Mouse (Mus musculus) midbrain, embryonic 12.5 days (tissue): ENCODE results near the gene Tas2r139. TPM values are rescaled to one million over a fixed set of nuclear protein-coding genes. Genes with fewer than 3 reads are reported as not detected.
"Not testable (repeated sequence)": the region's sequence is repeated elsewhere in the genome, so short reads cannot be mapped to it uniquely, and the experiment has no call there.

Source experiments
- ATAC-seq: fragments of 200-750 bp; cut with Nextera tagmentation; 2 replicates; pipeline ENCODE4 v1.8.0; 2017; ENCODE audit warnings: low read depth, moderate TSS enrichment, moderate library complexity; ENCODE audit not compliant: low FRiP score
- H3K27ac ChIP-seq: fragments of 300-500 bp; sonication (generic); replicated peaks from 2 replicates; pipeline ENCODE4 v1.5.1; 2016; ENCODE audit warnings: mild to moderate bottlenecking
- H3K27me3 ChIP-seq: fragments of 300-500 bp; sonication (generic); 2 replicates; pipeline ENCODE4 v1.6.1; 2016; ENCODE audit warnings: mild to moderate bottlenecking
- H3K36me3 ChIP-seq: fragments of 300-500 bp; sonication (generic); 2 replicates; pipeline ENCODE4 v1.6.1; 2016
- H3K4me1 ChIP-seq: fragments of 300-500 bp; sonication (generic); 2 replicates; pipeline ENCODE4 v1.6.1; 2016
- H3K4me2 ChIP-seq: fragments of 300-500 bp; sonication (generic); replicated peaks from 2 replicates; pipeline ENCODE4 v1.6.1; 2016; ENCODE audit warnings: mild to moderate bottlenecking, moderate library complexity
- H3K4me3 ChIP-seq: fragments of 300-500 bp; sonication (generic); 2 replicates; pipeline ENCODE4 v1.5.1; 2016; ENCODE audit warnings: mild to moderate bottlenecking
- H3K9ac ChIP-seq: fragments of 300-500 bp; sonication (generic); replicated peaks from 2 replicates; pipeline ENCODE4 v1.6.1; 2016; ENCODE audit warnings: mild to moderate bottlenecking, moderate library complexity
- H3K9me3 ChIP-seq: fragments of 300-500 bp; sonication (generic); 2 replicates; pipeline ENCODE4 v1.6.1; 2016; ENCODE audit warnings: mild to moderate bottlenecking
- WGBS: fragments of 180-500 bp; shearing (Covaris S2); methylation state at CpG from one replicate; pipeline ENCODE4 v1.1.7; 2016; 5-methylcytosine and 5-hydroxymethylcytosine counted together
- polyA plus RNA-seq: library from polyadenylated mRNA; unstranded; fragments of >200 nt; fragmentation: Nextera tagmentation; extraction: Ambion mirVana; gene quantifications from 2 replicates; pipeline ENCODE4 v1.2.1, GENCODE M21; 2016

Tas2r139 gene
- polyA plus RNA-seq: not detected in 2 replicates

DNA sequence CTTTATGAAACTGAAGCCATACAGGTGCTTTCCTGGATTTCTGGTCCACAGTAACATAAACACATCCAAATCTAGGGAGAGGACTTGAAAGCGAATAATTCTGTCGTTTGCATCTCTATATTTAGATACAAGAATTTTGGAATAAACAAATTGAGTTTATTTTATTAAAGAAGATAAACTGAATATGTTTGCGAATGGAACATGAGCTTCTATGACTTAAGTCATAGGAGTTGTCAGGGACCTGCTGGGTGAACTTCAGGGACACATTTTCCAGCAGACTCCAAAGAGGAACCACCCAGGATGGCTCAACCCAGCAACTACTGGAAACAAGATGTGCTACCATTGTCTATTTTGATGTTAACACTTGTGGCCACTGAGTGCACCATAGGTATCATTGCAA is at the start of gene Tas2r139:
Tas2r139 (plus strand) TSS at position 301 of the 400 bp plus-strand sequence.
- H3K4me2 ChIP-seq: no peak within 1 kb of the TSS
- no peaks in the 10 kb centered on the region for H3K4me1 ChIP-seq
- no peaks in the 10 kb centered on the region for H3K9me3 ChIP-seq
- WGBS: 78% methylated on average over 3 of the region's 3 CpGs
- no peaks in the 10 kb centered on the region for H3K27me3 ChIP-seq
- no peak for ATAC-seq
- no peak within 1 kb of the TSS for H3K4me3 ChIP-seq
- no peak within 1 kb of the TSS for H3K27ac ChIP-seq
- H3K9ac ChIP-seq: no peak within 1 kb of the TSS
- H3K36me3 ChIP-seq: no peaks in the 10 kb centered on the region

DNA sequence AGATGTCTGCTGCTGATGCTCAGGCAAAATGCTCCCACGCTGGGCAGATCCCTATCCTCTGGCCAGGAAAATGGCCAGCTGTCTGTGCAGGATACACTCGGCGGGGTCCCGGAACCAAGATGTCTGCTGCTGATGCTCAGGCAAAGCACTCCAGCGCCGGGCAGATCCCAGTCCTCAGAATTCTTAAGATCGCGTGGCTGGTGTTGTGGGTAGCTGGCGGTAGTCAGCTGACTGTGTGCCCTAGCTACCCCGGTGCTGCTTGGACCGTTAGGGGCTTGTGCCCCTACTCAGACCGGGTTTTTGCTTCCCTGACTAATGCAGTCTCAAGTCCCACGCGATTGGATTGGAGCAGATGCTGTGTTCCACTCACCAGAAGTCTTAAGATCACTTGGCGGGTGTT is 10.4 kb downstream of the Tas2r139 start:
- 77% methylated on average over 15 of the region's 15 CpGs for WGBS
- H3K27ac ChIP-seq, H3K4me2 ChIP-seq, H3K9me3 ChIP-seq, H3K4me3 ChIP-seq, H3K9ac ChIP-seq, H3K4me1 ChIP-seq, H3K36me3 ChIP-seq, ATAC-seq, H3K27me3 ChIP-seq: not testable (repeated sequence)

DNA sequence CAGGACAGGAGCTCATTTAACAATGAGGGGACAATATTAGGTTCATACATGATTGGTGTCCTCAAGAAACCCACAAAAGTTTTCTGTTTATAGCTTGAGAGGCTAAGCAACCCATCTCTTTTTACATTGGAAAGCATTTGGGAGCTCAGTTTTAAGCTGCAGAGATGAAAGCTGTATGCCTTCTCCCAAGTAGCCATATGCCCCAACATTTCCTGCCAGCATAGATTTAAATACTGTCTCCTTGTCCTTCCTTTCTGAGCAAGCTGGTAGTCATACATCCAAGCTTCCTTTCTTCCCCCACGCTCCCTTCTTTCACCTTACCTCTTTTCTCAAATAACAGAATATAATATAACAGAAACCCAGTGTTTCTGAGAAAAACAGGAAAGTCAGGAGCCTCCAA is 41.7 kb downstream of the Tas2r139 start:
- Histone ChIP-seq H3K9me3 (no peaks in the 10 kb centered on the region), H3K27me3 (no peaks in the 10 kb centered on the region), H3K36me3 (no peaks in the 10 kb centered on the region), H3K4me2 (no peak overlapping the region), H3K4me3 (no peak overlapping the region), H3K27ac (no peak overlapping the region), H3K4me1 (no peaks in the 10 kb centered on the region), H3K9ac (no peak overlapping the region)
- WGBS: 79% methylated on average over 1 of the region's 1 CpGs
- no peak for ATAC-seq

DNA sequence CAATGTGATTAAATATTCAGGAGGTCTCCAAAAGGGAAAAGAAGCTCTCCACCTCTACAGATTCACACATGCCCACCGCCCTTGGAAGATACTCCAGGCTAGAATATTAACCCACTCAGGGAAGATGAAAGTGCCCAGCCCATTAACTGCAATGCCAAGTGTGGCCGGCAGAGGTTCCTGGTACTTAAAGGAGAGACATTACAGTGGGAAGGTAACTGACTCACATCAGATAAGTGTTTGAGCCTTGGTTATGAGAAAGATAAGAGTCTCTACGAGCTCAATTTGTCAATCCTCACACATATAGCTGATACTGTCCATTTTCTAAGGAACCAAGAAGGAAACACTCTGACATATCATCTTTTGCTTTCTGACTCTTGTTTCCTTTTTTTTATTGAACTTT is 45.5 kb downstream of the Tas2r139 start:
- Histone ChIP-seq H3K36me3 (no peaks in the 10 kb centered on the region), H3K4me1 (no peaks in the 10 kb centered on the region), H3K4me3 (no peak overlapping the region), H3K27ac (no peak overlapping the region), H3K27me3 (no peaks in the 10 kb centered on the region), H3K9ac (no peak overlapping the region), H3K4me2 (no peak overlapping the region), H3K9me3 (no peaks in the 10 kb centered on the region)
- WGBS: 59% methylated on average over 3 of the region's 3 CpGs
- no peak for ATAC-seq

Other genes starting within 250 kb of the Tas2r139 start
- not detected in 2 replicates for gene Sval1, start 189.3 kb upstream of the Tas2r139 start, polyA plus RNA-seq
- gene Sval3, start 172.8 kb upstream of the Tas2r139 start, polyA plus RNA-seq: not detected in 2 replicates
- gene Sva, start 102.5 kb upstream of the Tas2r139 start, polyA plus RNA-seq: not detected in 2 replicates
- not detected in 2 replicates for gene Tas2r144, start 74.4 kb downstream of the Tas2r139 start, polyA plus RNA-seq
- gene Gstk1, start 105.0 kb downstream of the Tas2r139 start, polyA plus RNA-seq: 10.4 and 11.4 TPM in 2 replicates
- gene Tmem139, start 121.0 kb downstream of the Tas2r139 start, polyA plus RNA-seq: 0.26 TPM in 1 of 2 replicates, not detected in the other
- gene Casp2, start 124.0 kb downstream of the Tas2r139 start, polyA plus RNA-seq: 76.0 and 79.5 TPM in 2 replicates
- gene Clcn1, start 145.7 kb downstream of the Tas2r139 start, polyA plus RNA-seq: 1.3 and 1.8 TPM in 2 replicates
- 4.2 and 4.9 TPM in 2 replicates for gene Fam131b, start 183.7 kb downstream of the Tas2r139 start, polyA plus RNA-seq
- 66.7 and 71.5 TPM in 2 replicates for gene Zyx, start 208.7 kb downstream of the Tas2r139 start, polyA plus RNA-seq
- 0.81 and 1.3 TPM in 2 replicates for gene Epha1, start 232.3 kb downstream of the Tas2r139 start, polyA plus RNA-seq